ENCODE assay signal across 11 mouse cellular contexts in the genomic region with DNA sequence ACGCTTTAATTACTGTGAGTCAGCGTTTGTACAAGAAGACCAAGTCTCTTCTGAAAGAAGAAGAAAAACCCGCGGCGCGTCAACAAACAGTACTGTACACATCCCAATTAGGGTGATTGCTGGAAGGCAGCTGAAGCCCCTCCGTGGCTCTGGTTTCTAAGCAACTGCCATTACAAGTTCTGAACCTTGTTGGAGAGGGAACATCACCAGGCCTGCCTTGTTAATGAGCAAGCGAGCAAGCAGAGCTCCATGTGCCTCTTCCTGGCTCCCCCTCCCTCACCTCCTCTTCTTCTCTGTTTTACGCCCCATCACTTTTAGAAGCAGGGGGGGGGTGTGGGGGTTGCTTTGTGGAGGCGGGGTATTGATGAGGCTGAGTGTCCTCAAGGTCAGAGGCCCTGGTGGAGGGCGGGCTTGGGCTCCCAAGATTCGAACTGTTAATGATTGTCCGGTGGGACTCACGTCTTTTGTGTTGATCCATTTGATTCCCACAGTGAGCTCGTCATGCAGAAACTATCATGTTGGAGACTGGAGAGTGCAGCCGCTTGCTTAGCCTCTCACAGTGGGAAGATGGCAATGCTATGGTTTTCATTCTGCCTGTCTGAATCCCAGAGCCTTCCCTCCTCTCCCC.
DNase-seq lines count a peak whose midpoint lies in the region; ATAC-seq and TF ChIP-seq lines count a peak whose summit lies in the region.
"Had no signal": no experiment of that assay in that cellular context is flagged by ENCODE, and none has a peak within 500 bp of the region (broad histone marks: within the 10 kb centered on the region; RNA-seq: fewer than 3 reads in every experiment).

No protein-coding gene starts in this region.

- no peak overlapping the region for H3K4me2 ChIP-seq in embryonic facial prominence, embryonic 12.5 days (replicated peaks)
- peak overlapping the region; percentile 10; the same call in 1 of the 2 replicates for H3K4me2 ChIP-seq in midbrain, embryonic 16.5 days (ENCODE audit: low read length)
- H3K4me2 ChIP-seq: embryonic facial prominence, embryonic 15.5 days; limb, embryonic 12.5 days had no signal

- H3K4me3 ChIP-seq in embryonic facial prominence, embryonic 12.5 days: no peak overlapping the region
- no peak overlapping the region for H3K4me3 ChIP-seq in midbrain, embryonic 16.5 days (ENCODE audit: low read depth, low read length)
- H3K4me3 ChIP-seq in gastrocnemius, adult 2 months: no peak overlapping the region
- H3K4me3 ChIP-seq: embryonic facial prominence, embryonic 15.5 days; limb, embryonic 12.5 days had no signal

- H3K27me3 ChIP-seq in embryonic facial prominence, embryonic 12.5 days: no peaks in the 10 kb centered on the region
- H3K27me3 ChIP-seq in midbrain, embryonic 16.5 days (ENCODE audit: control insufficient read depth, insufficient read depth, low read depth, low read length): no peaks in the 10 kb centered on the region
- H3K27me3 ChIP-seq: embryonic facial prominence, embryonic 15.5 days; limb, embryonic 12.5 days had no signal

- WGBS in embryonic facial prominence, embryonic 12.5 days: 47% methylated on average over 16 of the region's 16 CpGs
- WGBS in midbrain, embryonic 16.5 days: 15% methylated on average over 16 of the region's 16 CpGs

- 0 out of 2 replicates have a peak, but pooled peaks have one; percentile 39 for ATAC-seq in embryonic facial prominence, embryonic 12.5 days (ENCODE audit: insufficient number of reproducible peaks, insufficient read depth, low FRiP score, low TSS enrichment)
- peak; percentile 91 for ATAC-seq in midbrain, embryonic 16.5 days
- ATAC-seq in monocyte, adult 5-6 weeks (replicated peaks; ENCODE audit: insufficient number of reproducible peaks, low FRiP score, low TSS enrichment, poor library complexity, severe bottlenecking): no peak

- H3K9me3 ChIP-seq in embryonic facial prominence, embryonic 12.5 days: no peaks in the 10 kb centered on the region
- no peaks in the 10 kb centered on the region for H3K9me3 ChIP-seq in midbrain, embryonic 16.5 days (replicated peaks; ENCODE audit: control insufficient read depth, low read length, poor library complexity, severe bottlenecking)
- H3K9me3 ChIP-seq: embryonic facial prominence, embryonic 15.5 days; limb, embryonic 12.5 days had no signal

- no peak overlapping the region for H3K9ac ChIP-seq in embryonic facial prominence, embryonic 12.5 days
- H3K9ac ChIP-seq in midbrain, embryonic 16.5 days (ENCODE audit: low read depth, low read length): no peak overlapping the region
- H3K9ac ChIP-seq: embryonic facial prominence, embryonic 15.5 days; limb, embryonic 12.5 days had no signal

- no peaks in the 10 kb centered on the region for H3K4me1 ChIP-seq in embryonic facial prominence, embryonic 12.5 days
- peaks cover 17% of the 10 kb centered on the region for H3K4me1 ChIP-seq in midbrain, embryonic 16.5 days (ENCODE audit: control insufficient read depth, insufficient read depth, low read length)
- H3K4me1 ChIP-seq: embryonic facial prominence, embryonic 15.5 days had no signal

- no peak overlapping the region for H3K27ac ChIP-seq in embryonic facial prominence, embryonic 12.5 days
- peak overlapping the region; percentile 78 for H3K27ac ChIP-seq in midbrain, embryonic 16.5 days (ENCODE audit: low read length)
- no peak overlapping the region for H3K27ac ChIP-seq in gastrocnemius, adult 2 months
- H3K27ac ChIP-seq: embryonic facial prominence, embryonic 15.5 days; limb, embryonic 12.5 days had no signal

- no peaks in the 10 kb centered on the region for H3K36me3 ChIP-seq in embryonic facial prominence, embryonic 12.5 days
- no peaks in the 10 kb centered on the region for H3K36me3 ChIP-seq in midbrain, embryonic 16.5 days (ENCODE audit: control insufficient read depth, insufficient read depth, low read length)
- H3K36me3 ChIP-seq: embryonic facial prominence, embryonic 15.5 days; limb, embryonic 12.5 days had no signal

- TF ChIP-seq CTCF in gastrocnemius, adult 2 months (IDR thresholded peaks at IDR 0.05): no peak

- peak; percentile 63 for DNase-seq in Muller cell, postnatal 12 days (ENCODE audit: inconsistent ontology term)
- DNase-seq in layer of hippocampus, adult 18-20 months (ENCODE audit: low spot score in 2 of 2): peak; percentile 19 to 51
- DNase-seq in thymus, adult 18-20 months: no peak
- no peak for DNase-seq in gastrocnemius, adult 2 months
- no peak for DNase-seq in cerebellum, adult 9-11 months
- DNase-seq: adrenal gland, adult 8-10 months had no signal

- intact Hi-C loops in gastrocnemius, adult 2 months (cut with DNase I): no loop called here

Comparison
In these comparisons a context has a peak if more than half of its experiments do, and no peak if none do; other contexts are left out.
1. DNase-seq: peak in Muller cell, postnatal 12 days (single experiment) and layer of hippocampus, adult 18-20 months (2 of 2); none in thymus, adult 18-20 months (0 of 2), gastrocnemius, adult 2 months (single experiment) and cerebellum, adult 9-11 months (single experiment).